Mouse (Mus musculus) cortical plate, adult 2 months (tissue): ENCODE measurements at regions not wholly inside any gene's neighbourhood (a gene's known extent, or its start where the extent isn't known, plus 50 kb on each side); places are given as distances from the start of the nearest gene placed in this dataset.

Source experiments
- CTCF ChIP-seq: fragments of 200-500 bp; IDR thresholded peaks from 2 replicates; pipeline ENCODE4 v1.5.1; 2011; ENCODE audit warnings: mild to moderate bottlenecking, control low read depth, low read length; ENCODE audit not compliant: insufficient read depth; ENCODE audit errors: extremely low read depth
- POLR2A ChIP-seq: fragments of 200-500 bp; IDR thresholded peaks from 2 replicates; pipeline ENCODE4 v1.6.1; 2011; ENCODE audit warnings: mild to moderate bottlenecking, low read length, control low read depth; ENCODE audit not compliant: insufficient read depth; ENCODE audit errors: extremely low read depth

GRCm38 (mm10) chr16:78217633-78218032 is 83.7 kb upstream of the Cxadr start:
- TF ChIP-seq CTCF (no peak), POLR2A (no peak)
